Mouse (Mus musculus): ENCODE measurements around the gene Ece2. TPM values are rescaled to one million over a fixed set of nuclear protein-coding genes. Genes with fewer than 3 reads are reported as not detected.
A peak's percentile ranks its signal among the peaks of the same experiment; 100 is the strongest.

The Ece2 gene
- polyA plus RNA-seq, 1 experiment from 2014 or later, result 0.12 TPM

DNA sequence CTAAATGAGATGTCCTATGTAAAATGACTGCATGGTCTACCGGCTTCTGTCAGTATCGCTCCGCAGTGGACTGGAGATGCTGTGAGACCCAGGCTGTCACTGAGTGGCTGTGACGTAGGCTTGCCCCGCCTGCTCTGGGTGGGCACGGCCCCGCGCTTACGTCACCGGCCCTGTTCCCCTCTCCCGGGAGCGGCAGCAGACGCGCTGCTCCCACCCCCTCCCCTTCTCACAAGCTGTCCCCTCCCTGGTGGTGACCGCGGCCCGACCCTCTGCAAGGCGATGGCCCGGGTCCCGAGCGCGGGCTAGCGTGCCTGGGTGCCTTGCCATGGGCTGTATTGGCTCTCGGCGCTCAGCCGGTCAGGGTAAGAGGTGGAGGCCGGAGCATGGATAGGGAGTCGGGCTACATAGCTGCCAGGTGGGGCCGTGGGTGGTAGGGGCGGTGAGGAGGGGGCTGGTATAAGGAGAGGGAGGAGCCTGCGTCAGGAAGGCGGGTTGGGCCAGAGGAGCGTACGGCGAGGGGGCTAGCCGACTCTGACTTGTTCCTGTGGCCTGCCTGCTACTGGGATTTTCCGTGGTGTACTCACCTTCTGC lies 63.6 kb downstream of the Ece2 start, which contains the start of gene Fam131a:
TSS of gene Fam131a (plus strand) at position 131 of the 591 bp plus-strand sequence.
- peak; percentile 94 for ATAC-seq
- Histone ChIP-seq H3K27ac (ENCODE audit: low read length) (peak within 1 kb of the TSS; percentile 54), H3K9ac (replicated peaks; ENCODE audit: low read depth) (peak within 1 kb of the TSS; percentile 75), H3K27me3 (replicated peaks; ENCODE audit: insufficient read depth, low read length) (no peaks in the 10 kb centered on the region), H3K9me3 (ENCODE audit: low read length) (no peaks in the 10 kb centered on the region), H3K4me2 (replicated peaks; ENCODE audit: low read depth, low read length) (peak within 1 kb of the TSS; percentile 95), H3K4me3 (ENCODE audit: low read depth, low read length) (peak within 1 kb of the TSS; percentile 58), H3K36me3 (ENCODE audit: insufficient read depth, low read length) (peaks cover 22% of the 10 kb centered on the region; the same call in 1 of the 2 replicates), H3K4me1 (ENCODE audit: insufficient read depth, low read depth, low read length) (peaks cover 12% of the 10 kb centered on the region; the same call in 1 of the 2 replicates)
- under 1% methylated on average over 34 of the region's 37 CpGs for WGBS
- no peak for TF ChIP-seq CTCF (IDR thresholded peaks at IDR 0.05)
- no peak for TF ChIP-seq EP300 (IDR thresholded peaks at IDR 0.05)
- peak; percentile 94 for DNase-seq (ENCODE audit: low spot score)

DNA sequence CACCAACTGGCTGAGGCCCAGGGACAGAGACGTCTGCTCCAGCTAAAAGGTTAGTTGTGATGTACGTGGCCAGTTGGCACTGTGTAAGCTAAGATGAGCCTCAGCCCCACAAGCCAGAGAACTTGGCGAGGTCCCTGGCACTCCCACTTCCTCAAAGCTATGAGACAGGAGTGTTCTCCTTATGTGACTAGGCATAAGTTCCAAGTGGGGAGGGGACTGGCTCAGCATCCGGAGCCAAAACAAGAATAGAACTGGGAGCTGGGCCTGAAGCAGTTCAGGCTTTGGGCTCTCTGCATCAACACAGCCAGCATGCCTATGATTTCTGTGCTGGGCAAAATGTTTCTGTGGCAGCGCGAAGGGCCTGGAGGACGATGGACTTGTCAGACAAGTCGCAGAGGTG lies 65.2 kb downstream of the Ece2 start:
- 0 out of 2 replicates have a peak, but pooled peaks cover 9% of the 10 kb centered on the region for H3K36me3 ChIP-seq (ENCODE audit: insufficient read depth, low read length)
- H3K27me3 ChIP-seq (replicated peaks; ENCODE audit: insufficient read depth, low read length), result no peaks in the 10 kb centered on the region
- H3K27ac ChIP-seq (ENCODE audit: low read length), result no peak overlapping the region
- peaks cover 12% of the 10 kb centered on the region; the same call in 1 of the 2 replicates for H3K4me1 ChIP-seq (ENCODE audit: insufficient read depth, low read depth, low read length)
- WGBS, result 54% methylated on average over 8 of the region's 8 CpGs
- no peak overlapping the region for H3K4me3 ChIP-seq (ENCODE audit: low read depth, low read length)
- DNase-seq (ENCODE audit: low spot score), result peak; percentile 69
- no peak overlapping the region for H3K4me2 ChIP-seq (replicated peaks; ENCODE audit: low read depth, low read length)
- no peak overlapping the region for H3K9ac ChIP-seq (replicated peaks; ENCODE audit: low read depth)
- peak; percentile 7; the same call in 1 of the 2 replicates for ATAC-seq
- no peaks in the 10 kb centered on the region for H3K9me3 ChIP-seq (ENCODE audit: low read length)
- TF ChIP-seq CTCF (IDR thresholded peaks at IDR 0.05) (no peak), EP300 (IDR thresholded peaks at IDR 0.05) (no peak)

DNA sequence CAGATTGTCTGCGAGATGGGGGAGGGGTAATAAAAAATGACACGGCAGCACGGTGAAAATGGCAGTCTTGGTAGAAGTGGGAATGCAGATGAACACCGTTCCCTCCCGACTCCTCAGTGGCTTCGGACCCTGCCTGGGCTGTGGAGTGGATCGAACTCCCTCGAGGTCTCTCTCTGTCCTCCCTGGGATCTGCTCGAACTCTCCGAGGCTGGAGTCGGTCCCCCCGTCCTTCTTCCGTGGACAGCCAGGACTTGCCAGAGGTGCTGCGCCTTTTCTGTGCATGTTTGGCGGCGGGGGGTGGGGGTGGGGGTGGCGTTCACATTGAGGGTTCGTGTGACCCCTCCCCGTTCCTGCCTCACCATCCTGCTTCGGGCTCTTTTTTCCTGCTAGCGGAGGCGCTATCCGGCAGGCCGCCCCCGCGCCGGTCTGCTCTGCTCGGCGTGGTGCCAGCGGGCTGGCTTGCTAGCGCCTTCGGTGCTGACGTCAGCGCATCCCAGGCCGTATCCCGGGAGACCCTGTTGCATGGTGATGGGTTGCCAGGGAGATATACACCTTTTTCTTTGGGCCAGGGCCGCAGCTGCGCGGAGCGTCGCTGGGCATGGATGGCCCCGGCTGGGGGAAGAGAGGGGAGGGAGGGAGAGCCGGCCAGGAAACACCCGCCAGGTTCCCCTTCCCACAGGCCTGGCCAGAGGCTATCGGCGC lies 66.1 kb downstream of the Ece2 start:
- whole genome bisulfite sequencing, result 6% methylated on average over 45 of the region's 46 CpGs
- DNase-seq (ENCODE audit: low spot score) (peak; percentile 84), ATAC-seq (peak; percentile 57)

More for the DNA sequence above, 66.1 kb downstream of the Ece2 start:
- Histone ChIP-seq H3K27me3 (replicated peaks; ENCODE audit: insufficient read depth, low read length) (no peaks in the 10 kb centered on the region), H3K9me3 (ENCODE audit: low read length) (no peaks in the 10 kb centered on the region), H3K4me1 (ENCODE audit: insufficient read depth, low read depth, low read length) (peaks cover 12% of the 10 kb centered on the region; the same call in 1 of the 2 replicates), H3K9ac (replicated peaks; ENCODE audit: low read depth) (0 out of 2 replicates have a peak overlapping the region, but pooled peaks have one; percentile 8), H3K4me3 (ENCODE audit: low read depth, low read length) (peak overlapping the region; percentile 23), H3K36me3 (ENCODE audit: insufficient read depth, low read length) (0 out of 2 replicates have a peak, but pooled peaks cover 6% of the 10 kb centered on the region), H3K4me2 (replicated peaks; ENCODE audit: low read depth, low read length) (peak overlapping the region; percentile 50), H3K27ac (ENCODE audit: low read length) (no peak overlapping the region)
- TF ChIP-seq CTCF (IDR thresholded peaks at IDR 0.05) (no peak), EP300 (IDR thresholded peaks at IDR 0.05) (no peak)

MicroRNAs encoded within 50 kb of the gene (microRNA counts, 519-probe panel; counts per million panel counts)
- 3,366 counts per million, percentile 21 among the panel's probes with 10 or more counts for microRNA mmu-miR-1224

Small RNAs within 50 kb of the gene (microRNA-seq; reads per million reads assigned to microRNA genes)
- not detected for gene Mir1224

Other genes with a start within 250 kb of the Ece2 start
- gene Abcc5, start 203.4 kb upstream of the Ece2 start, polyA plus RNA-seq (2015; fragmentation: Nextera tagmentation; extraction: Ambion mirVana), result 57.4 and 71.6 TPM in 2 replicates
- 46.9 and 51.1 TPM in 2 replicates for gene Eif2b5, start 131.0 kb upstream of the Ece2 start, polyA plus RNA-seq (2015; fragmentation: Nextera tagmentation; extraction: Ambion mirVana)
- gene Dvl3, start 112.8 kb upstream of the Ece2 start, polyA plus RNA-seq (2015; fragmentation: Nextera tagmentation; extraction: Ambion mirVana), result 10.3 and 10.5 TPM in 2 replicates
- 402 and 427 TPM in 2 replicates for gene Ap2m1, start 94.3 kb upstream of the Ece2 start, polyA plus RNA-seq (2015; fragmentation: Nextera tagmentation; extraction: Ambion mirVana)
- gene Abcf3, start 81.3 kb upstream of the Ece2 start, polyA plus RNA-seq (2015; fragmentation: Nextera tagmentation; extraction: Ambion mirVana), result 36.3 and 39.6 TPM in 2 replicates
- gene Vwa5b2, start 40.4 kb upstream of the Ece2 start, polyA plus RNA-seq (2015; fragmentation: Nextera tagmentation; extraction: Ambion mirVana), result 0.06 and 0.12 TPM in 2 replicates
- 15.2 and 15.3 TPM in 2 replicates for gene Eef1akmt4, start 18.2 kb upstream of the Ece2 start, polyA plus RNA-seq (2015; fragmentation: Nextera tagmentation; extraction: Ambion mirVana)
- gene Gm49333, start 18.2 kb upstream of the Ece2 start, polyA plus RNA-seq (2015; fragmentation: Nextera tagmentation; extraction: Ambion mirVana), result 0.08 TPM in 1 of 2 replicates, not detected in the other
- gene Alg3, start 18.1 kb upstream of the Ece2 start, polyA plus RNA-seq (2015; fragmentation: Nextera tagmentation; extraction: Ambion mirVana), result 17.6 and 19.3 TPM in 2 replicates
- gene Camk2n2, start 8.5 kb upstream of the Ece2 start, polyA plus RNA-seq (2015; fragmentation: Nextera tagmentation; extraction: Ambion mirVana), result 0.42 and 0.52 TPM in 2 replicates
- 146 and 150 TPM in 2 replicates for gene Psmd2, start 21.8 kb downstream of the Ece2 start, polyA plus RNA-seq (2015; fragmentation: Nextera tagmentation; extraction: Ambion mirVana)
- gene Eif4g1, start 38.5 kb downstream of the Ece2 start, polyA plus RNA-seq (2015; fragmentation: Nextera tagmentation; extraction: Ambion mirVana), result 73.5 and 78.7 TPM in 2 replicates
- gene Fam131a, start 63.4 kb downstream of the Ece2 start, polyA plus RNA-seq (2015; fragmentation: Nextera tagmentation; extraction: Ambion mirVana), result 8.4 and 8.9 TPM in 2 replicates
- 37.5 and 48.2 TPM in 2 replicates for gene Polr2h, start 87.8 kb downstream of the Ece2 start, polyA plus RNA-seq (2015; fragmentation: Nextera tagmentation; extraction: Ambion mirVana)
- gene Clcn2, start 87.9 kb downstream of the Ece2 start, polyA plus RNA-seq (2015; fragmentation: Nextera tagmentation; extraction: Ambion mirVana), result 1.8 and 1.9 TPM in 2 replicates
- gene Chrd, start 103.3 kb downstream of the Ece2 start, polyA plus RNA-seq (2015; fragmentation: Nextera tagmentation; extraction: Ambion mirVana), result 1.5 and 1.7 TPM in 2 replicates
- gene Thpo, start 104.7 kb downstream of the Ece2 start, polyA plus RNA-seq (2015; fragmentation: Nextera tagmentation; extraction: Ambion mirVana), result 0.54 and 0.81 TPM in 2 replicates

All from lung, postnatal 0 days (tissue).